Mouse (Mus musculus): ENCODE measurements around the gene Hpn.
A peak's percentile ranks its signal among the peaks of the same experiment; 100 is the strongest.

The Hpn gene

DNA sequence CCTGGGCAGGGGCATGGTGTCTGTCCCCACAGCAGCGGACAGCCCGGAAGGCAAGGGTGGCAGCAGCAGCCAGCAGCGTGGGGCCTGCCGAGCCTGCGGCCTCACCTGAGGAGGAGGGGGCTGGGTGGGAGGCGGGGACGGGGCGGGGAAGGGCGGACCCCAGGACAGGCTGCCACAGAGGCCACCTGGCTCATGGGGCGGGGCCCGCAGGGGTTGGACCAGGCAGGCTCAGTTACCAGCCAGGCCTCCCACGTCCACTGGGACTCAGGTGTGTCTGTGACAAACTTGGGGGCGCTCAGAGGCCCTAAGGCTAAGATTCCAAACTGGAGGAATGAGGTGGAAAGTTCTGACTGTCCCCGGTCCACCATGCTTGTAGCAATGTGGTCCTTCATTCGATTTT is at the start of gene Hpn:
Hpn (minus strand) TSS at position 109 of the 400 bp plus-strand sequence.
- no peak for DNase-seq

- peak in 1 of 2 experiments; percentile 63 for DNase-seq
These were observed 49.7 kb upstream of the Hpn start for GRCm38 (mm10) chr7:31164748-31165147.

DNA sequence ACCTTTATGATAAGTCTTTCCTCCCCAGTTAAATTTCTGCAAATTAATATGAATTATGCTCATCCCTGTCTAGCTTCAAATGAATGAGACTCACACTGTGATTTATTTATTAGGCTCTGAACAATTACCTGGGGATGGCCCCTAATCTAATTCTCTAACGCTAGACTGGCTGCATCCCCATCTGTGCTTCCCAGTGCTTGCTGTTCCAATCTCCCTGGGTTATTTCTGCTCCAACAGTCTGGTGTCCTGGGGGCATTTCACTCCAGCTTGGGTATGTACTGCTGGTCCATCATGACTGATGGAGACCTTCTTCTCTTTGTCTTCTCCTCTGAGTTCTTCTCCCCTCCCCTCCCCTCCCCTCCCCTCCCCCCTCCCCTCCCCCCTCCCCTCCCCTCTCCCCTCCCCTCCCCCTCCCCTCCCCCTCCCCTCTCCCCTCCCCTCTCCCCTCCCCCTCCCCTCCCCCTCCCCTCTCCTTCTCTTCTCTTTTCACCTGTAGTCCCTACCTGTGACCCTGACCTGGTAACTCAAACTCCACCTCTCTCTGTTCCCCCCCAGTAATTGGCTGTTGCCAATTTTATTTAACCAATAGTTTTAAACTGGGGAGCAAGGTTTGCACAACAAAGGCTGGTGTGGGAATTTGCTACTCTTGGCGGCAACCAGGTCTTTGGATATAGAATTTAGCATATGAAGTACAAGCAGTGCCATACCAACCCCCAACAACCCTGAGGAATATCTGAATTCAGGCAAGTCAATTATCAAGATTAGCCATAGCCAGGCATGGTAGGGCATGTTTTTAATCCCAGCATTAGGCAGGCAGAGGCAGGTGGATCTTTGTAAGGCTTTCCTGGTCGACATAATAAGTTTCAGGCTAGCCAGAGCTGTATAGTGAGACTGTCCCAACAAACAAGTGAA is 48.8 kb upstream of the Hpn start:
- DNase-seq, result no peak

DNA sequence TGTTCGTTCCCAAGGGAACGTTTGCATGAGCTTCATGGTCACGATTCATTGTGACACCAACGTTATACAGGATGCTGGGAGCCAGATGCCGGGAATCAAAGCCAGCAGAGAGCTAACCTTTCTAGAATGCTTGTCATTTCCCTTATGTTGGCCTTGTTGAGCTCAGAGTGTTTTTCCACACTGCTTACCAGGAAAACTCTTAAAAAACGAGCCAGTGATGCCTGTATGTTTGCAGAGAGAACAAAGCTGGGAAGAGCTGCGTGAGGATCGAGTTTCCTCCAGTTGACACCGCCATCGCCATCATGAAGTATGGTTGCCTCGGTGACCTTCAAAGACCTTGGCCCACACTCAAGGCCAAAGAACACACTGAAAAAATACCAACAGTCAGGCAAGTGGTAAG is 47.2 kb upstream of the Hpn start:
- DNase-seq, result no peak

DNA sequence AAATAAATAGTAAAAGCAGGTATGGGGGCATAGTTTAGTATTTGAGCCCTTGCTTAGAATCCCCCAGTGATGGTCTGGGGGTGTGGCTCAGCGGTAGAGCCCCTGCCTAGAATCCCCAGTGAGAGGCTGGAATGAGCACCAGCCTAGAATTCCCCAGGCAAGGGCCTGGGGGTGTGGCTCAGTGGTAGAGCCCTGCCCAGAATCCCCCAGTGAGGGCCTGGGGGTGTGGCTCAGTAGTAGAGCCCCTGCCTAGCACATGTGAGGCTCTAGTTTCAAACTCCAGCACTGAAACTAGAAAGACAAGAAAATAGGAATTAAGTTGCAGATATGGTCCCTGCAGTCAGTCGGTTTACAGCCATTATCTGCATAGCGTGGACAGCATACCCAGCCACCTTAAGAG is 46.7 kb upstream of the Hpn start:
- peak; percentile 38 to 62 for DNase-seq

DNA sequence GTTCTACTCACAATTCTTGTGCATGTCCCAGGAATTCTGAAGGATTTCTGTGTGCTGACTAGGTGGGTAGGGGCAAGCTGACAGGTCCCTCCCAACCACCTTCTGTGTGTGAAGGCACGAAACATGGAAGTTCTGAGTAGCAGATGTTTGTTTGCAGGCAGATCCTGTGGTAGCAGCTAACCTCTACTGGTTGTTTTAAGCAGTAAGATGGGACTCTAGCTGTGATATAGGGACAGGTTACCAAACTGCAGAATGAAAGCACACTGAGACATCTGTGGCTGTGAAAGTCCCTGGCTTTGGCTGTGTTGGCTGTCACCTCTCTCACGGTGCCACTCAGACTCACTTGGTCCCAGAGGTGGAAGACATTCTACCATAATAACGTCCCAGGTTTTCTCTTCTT is 46.2 kb upstream of the Hpn start:
- DNase-seq, result peak; percentile 51 to 52

- peak in 1 of 2 experiments; percentile 40 for DNase-seq
These were observed 45.7 kb upstream of the Hpn start for GRCm38 (mm10) chr7:31160763-31161162.

DNA sequence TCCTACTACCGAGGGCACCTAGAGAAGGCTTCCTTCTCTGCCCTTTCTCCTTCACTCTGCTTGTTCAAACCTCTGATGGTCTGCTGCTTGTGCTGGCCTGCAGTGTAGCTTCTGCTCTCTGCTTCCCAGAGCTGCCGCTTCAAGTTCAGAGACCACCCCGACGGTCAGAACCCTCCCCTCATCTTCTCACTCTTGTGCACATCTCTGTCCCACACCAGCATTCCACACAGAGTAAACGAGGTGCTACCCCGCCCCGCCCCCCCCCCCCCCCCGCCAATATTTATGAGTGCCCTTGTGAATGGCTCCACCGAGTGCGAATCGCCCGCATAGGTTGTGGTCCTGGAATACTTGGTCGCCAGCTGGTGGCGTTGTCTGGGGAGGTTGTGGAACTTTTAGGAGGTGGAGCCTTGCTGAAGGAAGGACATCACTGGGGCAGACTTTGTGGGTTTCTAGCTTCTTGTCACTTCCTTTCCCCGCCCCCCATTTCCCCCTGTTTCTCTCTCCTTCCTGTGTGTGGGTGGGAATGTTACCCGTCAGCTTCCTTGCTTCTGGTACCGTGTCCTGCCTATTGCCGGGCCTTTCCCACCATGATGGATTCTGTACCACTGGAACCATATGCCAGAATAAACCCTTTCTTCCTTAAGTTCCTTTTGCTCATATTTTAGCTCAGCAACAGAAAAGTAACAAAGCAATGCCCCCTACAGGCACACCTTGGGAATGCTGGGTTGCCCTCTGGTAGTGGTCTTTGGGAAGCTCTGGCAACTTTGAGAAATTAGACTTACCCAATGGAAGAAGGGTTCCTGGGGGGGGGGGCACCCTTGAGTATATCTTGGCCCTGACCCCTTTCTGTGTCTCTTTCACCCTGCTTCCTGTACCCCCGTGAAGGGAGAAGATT is 41.2 kb upstream of the Hpn start:
- DNase-seq, result peak; percentile 75 to 83

GRCm38 (mm10) chr7:31155296-31156033 is 40.4 kb upstream of the Hpn start, which contains the start of gene Gramd1a:
Gene Gramd1a (minus strand): TSS chr7:31155896.
- peak; percentile 44 for DNase-seq

GRCm38 (mm10) chr7:31153536-31154320 is 38.6 kb upstream of the Hpn start:
- DNase-seq, result peak in 1 of 2 experiments; percentile 33

GRCm38 (mm10) chr7:31151301-31152241 is 36.5 kb upstream of the Hpn start:
- peak; percentile 80 to 84 for DNase-seq

DNA sequence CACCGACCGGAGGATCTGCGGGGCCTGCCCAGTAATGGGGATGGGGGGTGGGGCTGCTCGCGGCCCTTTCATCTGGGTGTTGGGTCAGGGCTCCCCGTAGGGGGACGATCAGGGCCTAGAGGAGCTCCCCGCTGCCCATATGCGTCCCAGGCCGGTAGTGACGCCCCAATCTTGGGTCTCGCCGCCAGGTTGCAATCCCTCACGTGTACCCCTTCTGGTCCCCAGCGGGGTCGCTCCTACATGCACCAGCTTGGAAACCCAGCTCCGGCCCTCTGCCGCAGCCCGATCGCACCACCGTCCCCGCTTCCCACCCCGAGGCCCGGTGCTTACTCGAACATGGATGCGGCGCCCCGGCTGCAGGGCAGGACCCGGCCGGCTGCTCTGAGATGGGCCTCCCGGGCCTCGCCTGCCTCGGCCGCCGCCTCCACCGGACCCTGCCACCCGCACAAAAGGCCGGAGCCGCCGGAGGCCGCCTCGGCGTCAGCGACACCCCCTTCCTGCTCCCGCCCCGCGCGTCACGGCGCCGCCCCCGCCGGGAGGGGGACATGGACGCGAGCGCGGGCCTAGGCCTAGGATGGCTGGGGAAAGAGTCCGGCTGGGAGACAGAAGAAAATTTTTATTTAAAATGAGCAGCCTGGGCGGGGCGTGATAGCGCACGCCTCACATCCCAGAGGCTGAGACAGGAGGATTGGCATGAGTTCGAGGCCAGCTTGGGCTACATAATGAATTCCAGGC is 35.6 kb upstream of the Hpn start:
- peak; percentile 88 to 91 for DNase-seq

DNA sequence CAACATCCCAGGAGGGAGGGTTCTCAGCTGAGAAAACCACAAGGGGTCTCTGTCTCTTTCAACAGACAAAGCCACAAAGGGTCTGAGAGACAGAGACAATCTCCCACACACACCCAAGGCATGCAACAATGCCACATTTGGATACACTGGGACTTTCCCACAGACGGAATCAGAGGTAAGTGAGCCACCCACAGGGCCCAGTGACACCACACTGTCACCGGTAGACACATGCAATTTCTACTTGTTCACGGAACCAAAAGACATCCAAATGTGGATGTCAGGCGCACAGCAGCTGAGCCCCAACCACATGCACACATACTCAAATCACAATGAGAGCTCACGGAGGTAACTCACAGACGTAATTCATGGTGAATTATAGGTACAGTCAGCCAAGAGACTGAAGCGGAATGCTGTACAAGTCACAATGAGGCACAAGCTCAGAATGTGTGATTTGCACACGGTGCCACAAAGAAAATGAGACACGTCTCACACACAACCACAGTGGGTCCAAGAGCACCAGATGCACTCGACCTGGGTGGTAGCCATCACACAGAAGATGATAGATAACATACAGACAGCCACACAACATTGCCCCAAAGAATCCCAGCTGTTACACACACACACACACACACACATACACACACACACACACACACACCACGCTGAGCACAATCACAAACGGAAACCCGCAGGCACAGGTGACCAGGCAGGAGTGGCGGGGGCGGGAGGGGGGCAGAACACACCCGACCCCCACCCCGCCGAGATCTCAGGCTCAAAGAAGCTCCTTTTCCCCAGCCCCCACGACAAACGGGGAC is 34.9 kb upstream of the Hpn start:
- DNase-seq, result peak; percentile 53 to 57

DNA sequence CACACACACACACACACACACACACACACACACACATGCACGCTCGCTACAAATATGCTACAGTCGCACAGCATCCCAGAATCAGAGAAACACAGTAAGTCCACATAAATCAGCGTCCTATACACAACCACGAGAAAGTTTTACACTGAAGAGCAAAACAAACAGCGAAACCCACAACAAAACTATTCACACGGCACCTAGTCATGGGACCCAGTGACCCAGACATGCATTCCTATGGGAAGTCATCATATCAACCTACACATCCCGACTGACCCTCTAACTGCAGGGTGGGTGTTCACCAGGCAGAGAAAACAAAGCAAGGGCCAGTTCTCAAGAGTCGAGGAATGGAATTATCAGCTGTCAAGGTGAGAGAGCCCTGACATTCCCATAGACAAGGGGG is 34.2 kb upstream of the Hpn start:
- DNase-seq, result no peak

DNA sequence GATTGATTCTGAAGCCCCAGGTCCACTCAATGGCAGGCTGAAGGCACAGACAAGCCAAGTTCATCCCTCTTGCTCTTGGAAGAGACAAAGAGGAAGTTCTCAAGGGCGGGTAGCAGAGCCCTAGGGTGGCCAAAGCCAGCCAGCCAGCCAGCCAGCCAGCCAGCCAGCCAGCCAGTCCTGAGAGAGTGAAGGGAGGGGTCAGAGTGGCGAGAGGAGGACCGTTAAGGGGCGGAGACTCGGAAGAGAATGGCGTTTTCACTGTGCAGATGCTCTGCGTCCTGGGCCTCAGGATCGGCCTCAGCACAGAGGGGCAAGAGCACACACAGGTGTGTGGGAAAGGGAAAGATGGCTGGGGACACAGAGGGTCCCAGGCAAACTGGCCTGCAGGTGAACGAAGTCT is 33.7 kb upstream of the Hpn start:
- peak; percentile 46 to 57 for DNase-seq

DNA sequence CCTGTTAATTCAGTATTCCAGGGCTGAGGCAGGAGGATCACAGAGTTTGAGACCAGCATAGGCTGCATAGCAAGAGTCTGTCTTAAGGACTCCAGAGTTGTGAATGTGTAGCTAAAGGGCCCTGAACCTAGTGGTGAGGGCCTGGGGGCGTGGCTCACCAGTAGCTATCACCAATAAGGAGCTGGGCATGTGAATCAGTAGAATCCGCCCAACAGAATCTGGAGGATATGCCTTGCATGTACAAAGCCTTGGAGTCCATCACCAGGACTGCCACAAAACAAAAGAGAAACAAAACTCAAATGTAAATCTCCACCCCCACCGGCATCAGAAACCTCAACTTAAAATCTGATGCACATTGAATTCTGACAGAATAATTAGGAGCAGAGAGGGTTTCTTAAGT is 33.0 kb upstream of the Hpn start:
- DNase-seq, result no peak

- no peak for DNase-seq
These were observed 30.6 kb upstream of the Hpn start for GRCm38 (mm10) chr7:31145596-31146160.

GRCm38 (mm10) chr7:31144886-31145285 is 29.8 kb upstream of the Hpn start:
- no peak for DNase-seq

GRCm38 (mm10) chr7:31140941-31141340 is 25.9 kb upstream of the Hpn start:
- no peak for DNase-seq
